Mouse (Mus musculus) heart, embryonic 11.5 days (tissue): ENCODE data around the gene Pkdrej. TPM values are rescaled to one million over a fixed set of nuclear protein-coding genes. Genes with fewer than 3 reads are reported as not detected.

Experiments
- ATAC-seq: fragments of 200-750 bp; cut with Nextera tagmentation; replicated peaks from 2 replicates; pipeline ENCODE4 v1.8.0; 2017; ENCODE audit warnings: moderate library complexity; ENCODE audit not compliant: insufficient number of reproducible peaks, low FRiP score, low TSS enrichment
- H3K27ac ChIP-seq: fragments of 300-500 bp; sonication (generic); 2 replicates; pipeline ENCODE4 v1.5.1; 2014; ENCODE audit warnings: mild to moderate bottlenecking, low read depth, low read length
- H3K27me3 ChIP-seq: fragments of 300-500 bp; sonication (generic); 2 replicates; pipeline ENCODE4 v1.6.1; 2014; ENCODE audit warnings: mild to moderate bottlenecking, low read length, mixed read lengths; ENCODE audit not compliant: control insufficient read depth, insufficient read depth
- H3K36me3 ChIP-seq: fragments of 300-500 bp; sonication (generic); 2 replicates; pipeline ENCODE4 v1.6.1; 2014; ENCODE audit warnings: mild to moderate bottlenecking, low read length, moderate library complexity, mixed read lengths; ENCODE audit not compliant: control insufficient read depth, insufficient read depth
- H3K4me1 ChIP-seq: fragments of 300-500 bp; sonication (generic); 2 replicates; pipeline ENCODE4 v1.6.1; 2014; ENCODE audit warnings: low read length; ENCODE audit not compliant: control insufficient read depth, insufficient read depth
- H3K4me2 ChIP-seq: fragments of 300-500 bp; sonication (generic); 2 replicates; pipeline ENCODE4 v1.6.1; 2014; ENCODE audit warnings: mild to moderate bottlenecking, moderate library complexity
- H3K4me3 ChIP-seq: fragments of 300-500 bp; sonication (generic); 2 replicates; pipeline ENCODE4 v1.5.1; 2014; ENCODE audit warnings: low read depth, low read length
- H3K9ac ChIP-seq: fragments of 300-500 bp; sonication (generic); 2 replicates; pipeline ENCODE4 v1.6.1; 2014; ENCODE audit warnings: mild to moderate bottlenecking, low read depth, low read length, moderate library complexity
- H3K9me3 ChIP-seq: fragments of 300-500 bp; sonication (generic); replicated peaks from 2 replicates; pipeline ENCODE4 v1.6.1; 2016; ENCODE audit warnings: low read length; ENCODE audit not compliant: control insufficient read depth
- WGBS: fragments of 180-500 bp; shearing (Covaris S2); extraction: QIAGEN DNeasy Blood & Tissue Kit; methylation state at CpG from one replicate; pipeline ENCODE4 v1.1.7; 2014; ENCODE audit not compliant: insufficient replicate concordance; 5-methylcytosine and 5-hydroxymethylcytosine counted together
- polyA plus RNA-seq: library from polyadenylated mRNA; unstranded; fragments of >200 nt; fragmentation: Nextera tagmentation; extraction: Ambion mirVana; gene quantifications from 2 replicates; pipeline ENCODE4 v1.2.1, GENCODE M21; 2014

Pkdrej gene
- polyA plus RNA-seq, 1 experiment from 2014 or later = 0.14 TPM

DNA sequence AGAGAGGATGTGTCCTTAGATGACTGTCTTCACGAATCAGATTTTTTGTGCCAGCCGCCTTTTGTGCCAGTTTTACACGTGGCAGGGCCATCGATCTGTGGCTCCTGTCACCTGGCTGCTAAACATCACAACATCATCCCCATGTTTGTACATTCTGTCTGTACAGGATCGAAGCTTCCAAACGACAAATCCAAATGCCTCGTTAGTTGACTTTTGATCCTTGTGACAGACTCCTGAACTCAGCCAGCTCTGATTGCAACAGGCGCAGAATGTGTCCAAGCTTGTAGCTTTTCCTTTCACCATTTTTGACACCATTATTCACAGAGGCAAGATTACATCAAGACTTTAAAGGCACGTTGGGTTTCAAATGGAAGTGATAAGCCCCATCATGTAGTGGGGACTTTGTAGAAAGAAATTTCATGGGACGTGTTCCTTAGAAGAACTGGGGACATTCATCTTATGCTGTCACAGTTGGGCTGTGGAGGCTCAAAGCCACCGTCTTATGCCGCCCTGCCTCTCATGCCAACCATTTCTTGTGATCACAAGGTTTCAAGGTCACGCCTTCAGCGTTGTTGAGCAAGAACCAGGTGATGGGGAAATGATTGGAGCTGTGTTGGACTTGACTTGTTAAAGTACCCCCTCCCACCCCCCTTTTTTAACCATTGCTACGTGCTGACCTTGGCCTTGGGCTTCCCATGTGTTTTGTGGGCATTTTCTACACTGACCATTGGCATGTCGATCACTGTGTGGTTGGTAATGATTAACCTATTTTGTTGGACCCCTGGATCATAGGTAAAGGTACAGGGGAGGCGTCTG lies 50.0 kb downstream of the Pkdrej start:
- WGBS = 80% methylated on average over 17 of the region's 17 CpGs
- Histone ChIP-seq H3K4me2 (no peak overlapping the region), H3K27me3 (no peaks in the 10 kb centered on the region), H3K4me3 (no peak overlapping the region), H3K4me1 (no peaks in the 10 kb centered on the region), H3K27ac (no peak overlapping the region), H3K36me3 (no peaks in the 10 kb centered on the region), H3K9ac (no peak overlapping the region), H3K9me3 (no peaks in the 10 kb centered on the region)
- ATAC-seq = no peak

DNA sequence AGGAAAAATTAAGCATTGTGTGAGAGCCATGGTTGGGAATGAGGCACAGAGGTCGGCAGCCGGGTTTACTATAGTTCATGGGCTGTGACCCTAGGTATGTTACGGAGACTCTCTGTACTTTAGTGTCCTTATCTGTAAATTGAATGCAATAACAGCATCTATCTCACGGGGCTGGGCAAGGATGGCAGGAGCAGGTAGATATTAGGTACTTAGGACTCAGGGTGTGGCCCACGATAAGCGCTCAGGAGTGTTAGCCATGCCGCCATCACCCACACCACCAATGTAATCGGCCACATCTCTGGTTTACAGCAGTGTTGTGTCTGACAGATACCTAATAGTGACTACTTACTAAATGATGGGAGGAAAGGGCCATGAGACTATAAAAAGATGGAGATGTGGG lies 52.5 kb downstream of the Pkdrej start:
- Histone ChIP-seq H3K4me1 (no peaks in the 10 kb centered on the region), H3K36me3 (no peaks in the 10 kb centered on the region), H3K4me3 (no peak overlapping the region), H3K27me3 (no peaks in the 10 kb centered on the region), H3K9ac (no peak overlapping the region), H3K27ac (no peak overlapping the region), H3K4me2 (no peak overlapping the region), H3K9me3 (no peaks in the 10 kb centered on the region)
- 88% methylated on average over 8 of the region's 8 CpGs for whole genome bisulfite sequencing
- ATAC-seq = no peak

DNA sequence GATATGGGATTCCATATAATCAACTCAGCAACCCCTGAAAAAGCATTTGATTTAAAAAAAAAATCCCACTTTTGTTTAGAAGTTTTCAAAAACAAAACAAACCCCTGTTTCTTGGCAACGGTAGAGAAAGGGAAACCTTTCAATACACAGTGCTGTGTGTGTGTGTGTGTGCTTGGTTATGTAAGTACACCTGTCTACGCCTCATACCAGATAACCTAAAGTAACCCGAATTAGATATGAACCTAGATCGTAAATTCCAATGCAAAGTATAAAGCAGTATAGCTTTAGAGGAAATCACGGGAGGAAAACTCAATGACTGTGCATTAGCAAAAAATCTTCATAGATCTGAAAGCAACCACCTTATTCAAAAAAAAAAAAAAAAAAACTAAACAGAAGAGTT lies 54.9 kb downstream of the Pkdrej start:
- no peaks in the 10 kb centered on the region for H3K36me3 ChIP-seq
- no peak overlapping the region for H3K27ac ChIP-seq
- no peaks in the 10 kb centered on the region for H3K9me3 ChIP-seq
- no peaks in the 10 kb centered on the region for H3K4me1 ChIP-seq
- no peak overlapping the region for H3K9ac ChIP-seq
- ATAC-seq = no peak
- H3K27me3 ChIP-seq = no peaks in the 10 kb centered on the region
- H3K4me2 ChIP-seq = no peak overlapping the region
- WGBS = 82% methylated on average over 5 of the region's 5 CpGs
- no peak overlapping the region for H3K4me3 ChIP-seq

DNA sequence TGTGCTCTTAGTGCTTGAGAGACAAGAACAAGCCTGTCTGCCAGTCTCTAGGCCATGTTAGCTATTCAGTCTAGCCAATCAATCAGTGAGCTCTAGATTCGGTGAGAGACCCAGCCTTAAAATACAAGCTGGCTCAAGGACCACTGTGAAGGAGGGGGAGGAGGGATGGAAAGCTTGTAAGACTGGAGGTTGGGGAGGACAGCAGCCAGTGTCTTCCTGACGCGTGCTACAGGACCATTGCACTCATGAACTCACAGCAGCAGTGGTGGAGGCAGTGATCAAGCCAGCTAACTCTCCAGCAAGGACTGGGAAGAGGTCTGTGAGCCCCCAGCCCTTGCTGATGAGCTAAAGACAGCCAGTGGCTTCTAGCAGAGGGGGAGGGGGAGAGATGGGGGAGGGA lies 56.5 kb downstream of the Pkdrej start:
- no peak overlapping the region for H3K27ac ChIP-seq
- H3K4me3 ChIP-seq = no peak overlapping the region
- no peaks in the 10 kb centered on the region for H3K36me3 ChIP-seq
- no peaks in the 10 kb centered on the region for H3K9me3 ChIP-seq
- H3K9ac ChIP-seq = no peak overlapping the region
- H3K27me3 ChIP-seq = no peaks in the 10 kb centered on the region
- ATAC-seq = no peak
- no peak overlapping the region for H3K4me2 ChIP-seq
- H3K4me1 ChIP-seq = no peaks in the 10 kb centered on the region
- 51% methylated on average over 3 of the region's 3 CpGs for WGBS

Other genes starting within 250 kb of the Pkdrej start
- 0.52 and 1.5 TPM in 2 replicates for gene Wnt7b, start 239.3 kb downstream of the Pkdrej start, polyA plus RNA-seq
- gene Ppara, start 86.8 kb downstream of the Pkdrej start, polyA plus RNA-seq = 1.7 and 2.8 TPM in 2 replicates
- 37.1 and 41.5 TPM in 2 replicates for gene Cdpf1, start 10.0 kb downstream of the Pkdrej start, polyA plus RNA-seq
- gene Ttc38, start 10.6 kb upstream of the Pkdrej start, polyA plus RNA-seq = 2.7 and 4.0 TPM in 2 replicates
- 24.4 and 27.8 TPM in 2 replicates for gene Gtse1, start 38.0 kb upstream of the Pkdrej start, polyA plus RNA-seq
- gene Trmu, start 57.6 kb upstream of the Pkdrej start, polyA plus RNA-seq = 24.0 and 26.4 TPM in 2 replicates
- 2.1 and 2.2 TPM in 2 replicates for gene Celsr1, start 212.0 kb upstream of the Pkdrej start, polyA plus RNA-seq
- 4.9 and 6.5 TPM in 2 replicates for gene Gramd4, start 236.0 kb upstream of the Pkdrej start, polyA plus RNA-seq